Mouse (Mus musculus): ENCODE data around the gene Nipsnap3a. TPM values are rescaled to one million over a fixed set of nuclear protein-coding genes. Genes with fewer than 3 reads are reported as not detected.

The Nipsnap3a gene
- polyA plus RNA-seq (2012; rRNA removed): not detected in 2 replicates

GRCm38 (mm10) chr4:52989248-52989647 lies at the start of gene Nipsnap3a:
Nipsnap3a (plus strand) TSS chr4:52989272.

GRCm38 (mm10) chr4:52964247-52964646 lies 24.8 kb upstream of the Nipsnap3a start, which contains the start of gene Olfr270:
Olfr270 (plus strand) TSS chr4:52964547.

GRCm38 (mm10) chr4:53011732-53012361 lies 22.8 kb downstream of the Nipsnap3a start, which contains the start of gene Nipsnap3b:
Nipsnap3b (plus strand) TSS chr4:53011880.

Other genes starting within 250 kb of the Nipsnap3a start
- gene Olfr275, start 174.7 kb upstream of the Nipsnap3a start, polyA plus RNA-seq (2012; rRNA removed): not detected in 2 replicates
- not detected in 2 replicates for gene Olfr273, start 130.0 kb upstream of the Nipsnap3a start, polyA plus RNA-seq (2012; rRNA removed)
- not detected in 2 replicates for gene Olfr272, start 70.1 kb upstream of the Nipsnap3a start, polyA plus RNA-seq (2012; rRNA removed)
- gene Olfr270, start 24.7 kb upstream of the Nipsnap3a start, polyA plus RNA-seq (2012; rRNA removed): not detected in 2 replicates
- 26.2 and 46.7 TPM in 2 replicates for gene Nipsnap3b, start 22.6 kb downstream of the Nipsnap3a start, polyA plus RNA-seq (2012; rRNA removed)
- 4.2 and 7.0 TPM in 2 replicates for gene Abca1, start 170.6 kb downstream of the Nipsnap3a start, polyA plus RNA-seq (2012; rRNA removed)